Mouse (Mus musculus) embryonic facial prominence, embryonic 12.5 days (tissue): ENCODE results near the gene Ell. TPM values are rescaled to one million over a fixed set of nuclear protein-coding genes. Genes with fewer than 3 reads are reported as not detected.
"Not testable (repeated sequence)": the region's sequence is repeated elsewhere in the genome, so short reads cannot be mapped to it uniquely, and the experiment has no call there.

Source experiments
- ATAC-seq: fragments of 200-750 bp; cut with Nextera tagmentation; 2 replicates; pipeline ENCODE4 v1.8.0; 2017; ENCODE audit not compliant: insufficient number of reproducible peaks, insufficient read depth, low FRiP score, low TSS enrichment
- H3K27ac ChIP-seq: fragments of 300-500 bp; sonication (generic); 2 replicates; pipeline ENCODE4 v1.5.1; 2016; ENCODE audit warnings: mild to moderate bottlenecking
- H3K27me3 ChIP-seq: fragments of 300-500 bp; sonication (generic); 2 replicates; pipeline ENCODE4 v1.6.1; 2016; ENCODE audit warnings: mild to moderate bottlenecking, moderate library complexity
- H3K36me3 ChIP-seq: fragments of 300-500 bp; sonication (generic); 2 replicates; pipeline ENCODE4 v1.6.1; 2016; ENCODE audit warnings: mild to moderate bottlenecking
- H3K4me1 ChIP-seq: fragments of 300-500 bp; sonication (generic); 2 replicates; pipeline ENCODE4 v1.6.1; 2016
- H3K4me2 ChIP-seq: fragments of 300-500 bp; sonication (generic); replicated peaks from 2 replicates; pipeline ENCODE4 v1.6.1; 2016; ENCODE audit warnings: mild to moderate bottlenecking, moderate library complexity
- H3K4me3 ChIP-seq: fragments of 300-500 bp; sonication (generic); 2 replicates; pipeline ENCODE4 v1.5.1; 2016; ENCODE audit warnings: mild to moderate bottlenecking
- H3K9ac ChIP-seq: fragments of 300-500 bp; sonication (generic); 2 replicates; pipeline ENCODE4 v1.6.1; 2016; ENCODE audit warnings: mild to moderate bottlenecking, moderate library complexity
- H3K9me3 ChIP-seq: fragments of 300-500 bp; sonication (generic); 2 replicates; pipeline ENCODE4 v1.6.1; 2016; ENCODE audit warnings: mild to moderate bottlenecking, moderate library complexity
- WGBS: fragments of 180-500 bp; shearing (Covaris S2); methylation state at CpG from one replicate; pipeline ENCODE4 v1.1.7; 2016; 5-methylcytosine and 5-hydroxymethylcytosine counted together
- polyA plus RNA-seq: library from polyadenylated mRNA; unstranded; fragments of >200 nt; fragmentation: Nextera tagmentation; extraction: Ambion mirVana; gene quantifications from 2 replicates; pipeline ENCODE4 v1.2.1, GENCODE M21; 2016

The Ell gene
- polyA plus RNA-seq, 1 experiment from 2014 or later = 19.1 TPM

- ATAC-seq = peak; percentile 70
- Histone ChIP-seq H3K4me3 (peak within 1 kb of the TSS; percentile 99), H3K9me3 (no peaks in the 10 kb centered on the region), H3K27me3 (no peaks in the 10 kb centered on the region), H3K27ac (peak within 1 kb of the TSS; percentile 97), H3K9ac (peak within 1 kb of the TSS; percentile 98), H3K4me1 (peaks cover 18% of the 10 kb centered on the region), H3K36me3 (peaks cover 42% of the 10 kb centered on the region), H3K4me2 (peak within 1 kb of the TSS; percentile 95)
- WGBS = 2% methylated on average over 74 of the region's 74 CpGs
Observed at GRCm38 (mm10) chr8:70510228-70510915, 28.9 kb upstream of the Ell start, which contains the start of gene Uba52. Gene Uba52 (minus strand): TSS chr8:70510801.

GRCm38 (mm10) chr8:70511174-70511573 lies 28.1 kb upstream of the Ell start:
- H3K9ac ChIP-seq, H3K27me3 ChIP-seq, ATAC-seq, H3K9me3 ChIP-seq: not testable (repeated sequence)
- H3K4me1 ChIP-seq = peaks cover 11% of the 10 kb centered on the region
- peak overlapping the region; percentile 99 for H3K4me3 ChIP-seq
- H3K36me3 ChIP-seq = peaks cover 48% of the 10 kb centered on the region
- H3K27ac ChIP-seq = peak overlapping the region; percentile 97; the same call in 1 of the 2 replicates
- peak overlapping the region; percentile 95 for H3K4me2 ChIP-seq
- WGBS = 87% methylated on average over 6 of the region's 6 CpGs

- Histone ChIP-seq H3K27me3 (no peaks in the 10 kb centered on the region), H3K4me1 (peaks cover 11% of the 10 kb centered on the region), H3K4me2 (no peak overlapping the region), H3K4me3 (no peak overlapping the region), H3K9me3 (no peaks in the 10 kb centered on the region), H3K36me3 (peaks cover 54% of the 10 kb centered on the region), H3K27ac (no peak overlapping the region), H3K9ac (no peak overlapping the region)
- WGBS = 93% methylated on average over 2 of the region's 2 CpGs
- no peak for ATAC-seq
Observed at GRCm38 (mm10) chr8:70511770-70512169, 27.5 kb upstream of the Ell start.

GRCm38 (mm10) chr8:70512253-70512903 lies 26.9 kb upstream of the Ell start:
- H3K4me3 ChIP-seq = no peak overlapping the region
- 94% methylated on average over 11 of the region's 11 CpGs for WGBS
- H3K27me3 ChIP-seq = no peaks in the 10 kb centered on the region
- H3K27ac ChIP-seq = no peak overlapping the region
- no peak for ATAC-seq
- no peak overlapping the region for H3K4me2 ChIP-seq
- peaks cover 49% of the 10 kb centered on the region for H3K36me3 ChIP-seq
- no peak overlapping the region for H3K9ac ChIP-seq
- H3K4me1 ChIP-seq = peaks cover 11% of the 10 kb centered on the region
- H3K9me3 ChIP-seq = no peaks in the 10 kb centered on the region

GRCm38 (mm10) chr8:70513441-70513840 lies 25.8 kb upstream of the Ell start:
- no peaks in the 10 kb centered on the region for H3K9me3 ChIP-seq
- peaks cover 10% of the 10 kb centered on the region for H3K4me1 ChIP-seq
- 77% methylated on average over 2 of the region's 2 CpGs for WGBS
- peaks cover 39% of the 10 kb centered on the region for H3K36me3 ChIP-seq
- ATAC-seq = no peak
- no peak overlapping the region for H3K4me2 ChIP-seq
- no peak overlapping the region for H3K27ac ChIP-seq
- no peak overlapping the region for H3K4me3 ChIP-seq
- no peak overlapping the region for H3K9ac ChIP-seq
- no peaks in the 10 kb centered on the region for H3K27me3 ChIP-seq

GRCm38 (mm10) chr8:70517940-70518643 lies 21.2 kb upstream of the Ell start:
- no peak for ATAC-seq
- WGBS = 66% methylated on average over 10 of the region's 10 CpGs
- Histone ChIP-seq H3K36me3 (peaks cover 34% of the 10 kb centered on the region), H3K27ac (peak overlapping the region; percentile 20; the same call in 1 of the 2 replicates), H3K27me3 (no peaks in the 10 kb centered on the region), H3K4me3 (no peak overlapping the region), H3K4me1 (peaks cover 6% of the 10 kb centered on the region), H3K4me2 (no peak overlapping the region), H3K9ac (no peak overlapping the region), H3K9me3 (no peaks in the 10 kb centered on the region)

GRCm38 (mm10) chr8:70519043-70519442 lies 20.2 kb upstream of the Ell start:
- 94% methylated on average over 6 of the region's 6 CpGs for WGBS
- Histone ChIP-seq H3K36me3 (peaks cover 27% of the 10 kb centered on the region), H3K9ac (no peak overlapping the region), H3K4me2 (no peak overlapping the region), H3K4me1 (peaks cover 6% of the 10 kb centered on the region), H3K27ac (no peak overlapping the region), H3K27me3 (no peaks in the 10 kb centered on the region), H3K9me3 (no peaks in the 10 kb centered on the region), H3K4me3 (no peak overlapping the region)
- ATAC-seq = no peak

- Histone ChIP-seq H3K4me2 (no peak overlapping the region), H3K4me1 (peaks cover 6% of the 10 kb centered on the region), H3K27me3 (no peaks in the 10 kb centered on the region), H3K27ac (no peak overlapping the region), H3K36me3 (peaks cover 23% of the 10 kb centered on the region), H3K4me3 (no peak overlapping the region), H3K9ac (no peak overlapping the region), H3K9me3 (no peaks in the 10 kb centered on the region)
- WGBS = 61% methylated on average over 2 of the region's 2 CpGs
- no peak for ATAC-seq
Observed at GRCm38 (mm10) chr8:70519606-70520005, 19.7 kb upstream of the Ell start.

GRCm38 (mm10) chr8:70522592-70523403 lies 16.5 kb upstream of the Ell start:
- WGBS = under 1% methylated on average over 51 of the region's 51 CpGs
- Histone ChIP-seq H3K36me3 (peaks cover 7% of the 10 kb centered on the region), H3K27ac (peak overlapping the region; percentile 78), H3K4me1 (peaks cover 14% of the 10 kb centered on the region), H3K9me3 (no peaks in the 10 kb centered on the region), H3K4me3 (peak overlapping the region; percentile 63), H3K4me2 (peak overlapping the region; percentile 71), H3K9ac (peak overlapping the region; percentile 71), H3K27me3 (no peaks in the 10 kb centered on the region)
- peak; percentile 88 for ATAC-seq

GRCm38 (mm10) chr8:70527111-70527511 lies 12.1 kb upstream of the Ell start:
- Histone ChIP-seq H3K9me3 (no peaks in the 10 kb centered on the region), H3K9ac (peak overlapping the region; percentile 81), H3K27ac (0 out of 2 replicates have a peak overlapping the region, but pooled peaks have one; percentile 79), H3K27me3 (no peaks in the 10 kb centered on the region), H3K4me3 (peak overlapping the region; percentile 72), H3K36me3 (peaks cover 28% of the 10 kb centered on the region), H3K4me1 (peaks cover 26% of the 10 kb centered on the region), H3K4me2 (peak overlapping the region; percentile 79)
- WGBS = 2% methylated on average over 8 of the region's 8 CpGs
- no peak for ATAC-seq

GRCm38 (mm10) chr8:70527512-70528181 lies 11.6 kb upstream of the Ell start, which contains the start of the genes Fkbp8 and Kxd1:
Gene Fkbp8 (plus strand): TSS chr8:70527724.
Gene Kxd1 (minus strand): TSS chr8:70527956.
- Histone ChIP-seq H3K9ac (peak within 1 kb of the TSS; percentile 81), H3K4me1 (peaks cover 22% of the 10 kb centered on the region), H3K9me3 (no peaks in the 10 kb centered on the region), H3K27me3 (no peaks in the 10 kb centered on the region), H3K4me3 (peak within 1 kb of the TSS; percentile 72), H3K4me2 (peak within 1 kb of the TSS; percentile 79), H3K27ac (peak within 1 kb of the TSS; percentile 79), H3K36me3 (peaks cover 33% of the 10 kb centered on the region)
- 1% methylated on average over 59 of the region's 61 CpGs for WGBS
- ATAC-seq = peak; percentile 93
